Mouse (Mus musculus): ENCODE measurements around the gene Npas3. TPM values are rescaled to one million over a fixed set of nuclear protein-coding genes. Genes with fewer than 3 reads are reported as not detected.

The Npas3 gene
- polyA plus RNA-seq, 1 experiment = 1.2 TPM

- no peak for TF ChIP-seq EP300 (IDR thresholded peaks at IDR 0.05; ENCODE audit: insufficient read depth, low read depth, low read length)
- no peak overlapping the region for H3K4me3 ChIP-seq (ENCODE audit: low read depth, low read length)
Observed at GRCm38 (mm10) chr12:53671846-53672245, 423.4 kb downstream of the Npas3 start.

GRCm38 (mm10) chr12:53677091-53677630 lies 428.7 kb downstream of the Npas3 start:
- Histone ChIP-seq H3K9ac (ENCODE audit: low read depth, poor library complexity, severe bottlenecking) (no peak overlapping the region), H3K36me3 (ENCODE audit: control insufficient read depth, insufficient read depth, low read length, poor library complexity, severe bottlenecking) (no peaks in the 10 kb centered on the region), H3K27ac (ENCODE audit: insufficient read depth, low read length) (no peak overlapping the region), H3K4me1 (ENCODE audit: control insufficient read depth, insufficient read depth, low read length) (no peaks in the 10 kb centered on the region), H3K4me3 (ENCODE audit: low read depth, low read length) (no peak overlapping the region), H3K27me3 (ENCODE audit: control insufficient read depth, insufficient read depth, low read length, poor library complexity, severe bottlenecking) (no peaks in the 10 kb centered on the region), H3K9me3 (replicated peaks; ENCODE audit: control insufficient read depth, insufficient read depth, low read length, poor library complexity, severe bottlenecking) (no peaks in the 10 kb centered on the region)
- no peak for TF ChIP-seq CTCF (IDR thresholded peaks at IDR 0.05; ENCODE audit: low read depth, low read length)
- no peak for TF ChIP-seq POLR2A (IDR thresholded peaks at IDR 0.05; ENCODE audit: insufficient read depth, low read length)
- TF ChIP-seq EP300 (IDR thresholded peaks at IDR 0.05; ENCODE audit: insufficient read depth, low read depth, low read length) = no peak

More at GRCm38 (mm10) chr12:53671846-53672245, 423.4 kb downstream of the Npas3 start:
- Histone ChIP-seq H3K36me3 (ENCODE audit: control insufficient read depth, insufficient read depth, low read length, poor library complexity, severe bottlenecking) (no peaks in the 10 kb centered on the region), H3K9ac (ENCODE audit: low read depth, poor library complexity, severe bottlenecking) (no peak overlapping the region), H3K27ac (ENCODE audit: insufficient read depth, low read length) (no peak overlapping the region), H3K9me3 (replicated peaks; ENCODE audit: control insufficient read depth, insufficient read depth, low read length, poor library complexity, severe bottlenecking) (no peaks in the 10 kb centered on the region; the same call in 1 of the 2 replicates), H3K27me3 (ENCODE audit: control insufficient read depth, insufficient read depth, low read length, poor library complexity, severe bottlenecking) (no peaks in the 10 kb centered on the region), H3K4me1 (ENCODE audit: control insufficient read depth, insufficient read depth, low read length) (no peaks in the 10 kb centered on the region)

DNA sequence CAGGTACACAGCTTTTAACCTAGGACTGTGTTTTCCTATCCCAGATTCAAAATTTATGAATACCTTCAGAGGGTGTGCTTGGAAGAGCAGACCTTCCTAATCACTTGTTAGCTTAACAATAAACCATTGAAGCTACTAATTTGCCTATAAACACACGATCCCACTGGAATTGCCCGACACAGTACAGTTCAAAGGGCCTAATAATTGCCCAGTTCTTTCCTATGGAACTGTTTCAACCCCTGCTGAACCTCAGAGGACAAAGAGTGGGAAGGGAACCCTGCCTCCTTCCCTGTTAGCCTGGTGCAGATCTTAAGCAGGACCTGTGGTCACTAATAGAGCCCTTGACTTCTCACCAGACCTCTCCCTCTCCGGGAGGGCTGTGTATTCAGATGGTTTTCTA lies 429.7 kb downstream of the Npas3 start:
- TF ChIP-seq CTCF (IDR thresholded peaks at IDR 0.05; ENCODE audit: low read depth, low read length) (no peak), POLR2A (IDR thresholded peaks at IDR 0.05; ENCODE audit: insufficient read depth, low read length) (no peak)
- Histone ChIP-seq H3K4me3 (ENCODE audit: low read depth, low read length) (no peak overlapping the region), H3K36me3 (ENCODE audit: control insufficient read depth, insufficient read depth, low read length, poor library complexity, severe bottlenecking) (no peaks in the 10 kb centered on the region), H3K4me1 (ENCODE audit: control insufficient read depth, insufficient read depth, low read length) (no peaks in the 10 kb centered on the region), H3K9ac (ENCODE audit: low read depth, poor library complexity, severe bottlenecking) (no peak overlapping the region), H3K27ac (ENCODE audit: insufficient read depth, low read length) (no peak overlapping the region), H3K27me3 (ENCODE audit: control insufficient read depth, insufficient read depth, low read length, poor library complexity, severe bottlenecking) (no peaks in the 10 kb centered on the region), H3K9me3 (replicated peaks; ENCODE audit: control insufficient read depth, insufficient read depth, low read length, poor library complexity, severe bottlenecking) (no peaks in the 10 kb centered on the region)

- TF ChIP-seq CTCF (IDR thresholded peaks at IDR 0.05; ENCODE audit: low read depth, low read length) (no peak), POLR2A (IDR thresholded peaks at IDR 0.05; ENCODE audit: insufficient read depth, low read length) (no peak), EP300 (IDR thresholded peaks at IDR 0.05; ENCODE audit: insufficient read depth, low read depth, low read length) (no peak)
- no peaks in the 10 kb centered on the region for H3K36me3 ChIP-seq (ENCODE audit: control insufficient read depth, insufficient read depth, low read length, poor library complexity, severe bottlenecking)
- H3K4me3 ChIP-seq (ENCODE audit: low read depth, low read length) = no peak overlapping the region
- H3K4me1 ChIP-seq (ENCODE audit: control insufficient read depth, insufficient read depth, low read length) = no peaks in the 10 kb centered on the region
- no peaks in the 10 kb centered on the region for H3K9me3 ChIP-seq (replicated peaks; ENCODE audit: control insufficient read depth, insufficient read depth, low read length, poor library complexity, severe bottlenecking)
- no peak overlapping the region for H3K9ac ChIP-seq (ENCODE audit: low read depth, poor library complexity, severe bottlenecking)
- H3K27ac ChIP-seq (ENCODE audit: insufficient read depth, low read length) = no peak overlapping the region
- H3K27me3 ChIP-seq (ENCODE audit: control insufficient read depth, insufficient read depth, low read length, poor library complexity, severe bottlenecking) = no peaks in the 10 kb centered on the region
Observed at GRCm38 (mm10) chr12:53679161-53679560, 430.7 kb downstream of the Npas3 start.

DNA sequence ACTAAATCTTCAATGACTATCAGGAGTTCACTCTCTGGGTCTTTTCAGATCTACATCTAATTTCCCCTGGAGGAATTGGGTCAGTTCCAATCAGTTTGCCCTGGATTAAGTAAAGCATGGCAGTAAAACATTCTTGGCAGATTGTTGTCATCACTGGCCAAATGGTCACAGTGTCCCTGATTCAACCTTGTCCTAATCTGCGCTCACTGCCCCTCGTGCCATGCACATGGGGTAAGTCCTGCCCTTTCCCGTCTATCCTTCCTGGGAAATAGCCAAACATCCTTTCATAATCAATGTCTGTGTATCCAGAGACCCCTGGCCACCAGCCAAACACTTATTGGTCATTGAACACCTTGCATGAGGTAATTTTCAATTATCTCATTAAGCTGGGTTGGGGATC lies 432.0 kb downstream of the Npas3 start:
- no peaks in the 10 kb centered on the region for H3K27me3 ChIP-seq (ENCODE audit: control insufficient read depth, insufficient read depth, low read length, poor library complexity, severe bottlenecking)
- TF ChIP-seq POLR2A (IDR thresholded peaks at IDR 0.05; ENCODE audit: insufficient read depth, low read length) (no peak), EP300 (IDR thresholded peaks at IDR 0.05; ENCODE audit: insufficient read depth, low read depth, low read length) (no peak), CTCF (IDR thresholded peaks at IDR 0.05; ENCODE audit: low read depth, low read length) (no peak)
- H3K4me3 ChIP-seq (ENCODE audit: low read depth, low read length) = no peak overlapping the region
- H3K9ac ChIP-seq (ENCODE audit: low read depth, poor library complexity, severe bottlenecking) = no peak overlapping the region
- H3K4me1 ChIP-seq (ENCODE audit: control insufficient read depth, insufficient read depth, low read length) = no peaks in the 10 kb centered on the region
- H3K36me3 ChIP-seq (ENCODE audit: control insufficient read depth, insufficient read depth, low read length, poor library complexity, severe bottlenecking) = no peaks in the 10 kb centered on the region
- H3K27ac ChIP-seq (ENCODE audit: insufficient read depth, low read length) = no peak overlapping the region
- no peaks in the 10 kb centered on the region for H3K9me3 ChIP-seq (replicated peaks; ENCODE audit: control insufficient read depth, insufficient read depth, low read length, poor library complexity, severe bottlenecking)

- Histone ChIP-seq H3K4me3 (ENCODE audit: low read depth, low read length) (no peak overlapping the region), H3K27ac (ENCODE audit: insufficient read depth, low read length) (no peak overlapping the region), H3K9me3 (replicated peaks; ENCODE audit: control insufficient read depth, insufficient read depth, low read length, poor library complexity, severe bottlenecking) (no peaks in the 10 kb centered on the region), H3K4me1 (ENCODE audit: control insufficient read depth, insufficient read depth, low read length) (no peaks in the 10 kb centered on the region), H3K36me3 (ENCODE audit: control insufficient read depth, insufficient read depth, low read length, poor library complexity, severe bottlenecking) (no peaks in the 10 kb centered on the region), H3K27me3 (ENCODE audit: control insufficient read depth, insufficient read depth, low read length, poor library complexity, severe bottlenecking) (no peaks in the 10 kb centered on the region), H3K9ac (ENCODE audit: low read depth, poor library complexity, severe bottlenecking) (no peak overlapping the region)
- TF ChIP-seq CTCF (IDR thresholded peaks at IDR 0.05; ENCODE audit: low read depth, low read length) (peak; percentile 28), POLR2A (IDR thresholded peaks at IDR 0.05; ENCODE audit: insufficient read depth, low read length) (no peak)
Observed at GRCm38 (mm10) chr12:53682036-53682435, 433.6 kb downstream of the Npas3 start.

Measured in ES-Bruce4 (cell line).